Mouse (Mus musculus) MEL (cell line): ENCODE data around the gene BC003965. TPM values are rescaled to one million over a fixed set of nuclear protein-coding genes. Genes with fewer than 3 reads are reported as not detected.

ENCODE experiments used
- DNase-seq: peaks from one replicate; pipeline ENCODE4 v3.0.0; 2011; ENCODE audit warnings: low read depth, low spot score
- H3K27ac ChIP-seq: 2 replicates; pipeline ENCODE4 v1.5.1; 2012; ENCODE audit warnings: low read depth, mild to moderate bottlenecking, control low read depth, low read length, moderate library complexity; ENCODE audit not compliant: control insufficient read depth
- H3K27me3 ChIP-seq, 2 experiments: fragments of 150-350 bp in 1 of 2; sonication (generic) in 1 of 2; 2 replicates each; pipeline ENCODE4 v1.6.1; 2012; ENCODE audit warnings: low read length in 2 of 2, mild to moderate bottlenecking in 2 of 2, improper control_type of control experiment in 1 of 2, moderate library complexity in 1 of 2; ENCODE audit not compliant: insufficient read depth in 2 of 2, control insufficient read depth in 1 of 2
- H3K36me3 ChIP-seq, 2 experiments: 2 replicates each; pipeline ENCODE4 v1.6.1; 2012 to 2014; ENCODE audit warnings: low read length in 2 of 2, improper control_type of control experiment in 1 of 2, inconsistent platforms in 1 of 2, mild to moderate bottlenecking in 1 of 2; ENCODE audit not compliant: insufficient read depth in 2 of 2, control insufficient read depth in 1 of 2
- H3K4me1 ChIP-seq, 2 experiments: fragments of 150-350 bp in 1 of 2; sonication (generic) in 1 of 2; 2 replicates each; pipeline ENCODE4 v1.6.1; 2012; ENCODE audit warnings: low read length in 2 of 2, improper control_type of control experiment in 1 of 2, mild to moderate bottlenecking in 1 of 2; ENCODE audit not compliant: insufficient read depth in 2 of 2, control insufficient read depth in 1 of 2
- H3K4me3 ChIP-seq, 2 experiments: fragments of 150-350 bp in 1 of 2; sonication (generic) in 1 of 2; 2 replicates each; pipeline ENCODE4 v1.5.1; 2012; ENCODE audit warnings: low read depth in 2 of 2, low read length in 2 of 2, mild to moderate bottlenecking in 2 of 2, moderate library complexity in 2 of 2, control low read depth in 1 of 2, improper control_type of control experiment in 1 of 2; ENCODE audit not compliant: control insufficient read depth in 1 of 2, insufficient read depth in 1 of 2
- H3K79me2 ChIP-seq: 2 replicates; pipeline ENCODE4 v1.6.1; 2012; ENCODE audit warnings: mild to moderate bottlenecking, low read length, moderate library complexity; ENCODE audit not compliant: control insufficient read depth, poor library complexity, insufficient read depth
- H3K9ac ChIP-seq: 2 replicates; pipeline ENCODE4 v1.6.1; 2012; ENCODE audit warnings: low read depth, mild to moderate bottlenecking, control low read depth, low read length, moderate library complexity; ENCODE audit not compliant: control insufficient read depth, poor library complexity, severe bottlenecking
- H3K9me3 ChIP-seq: fragments of 150-350 bp; sonication (generic); replicated peaks from 2 replicates; pipeline ENCODE4 v1.6.1; 2012; ENCODE audit warnings: mild to moderate bottlenecking, low read length, improper control_type of control experiment, moderate library complexity; ENCODE audit not compliant: insufficient read depth
- BHLHE40 ChIP-seq: IDR thresholded peaks from 2 replicates; pipeline ENCODE4 v1.6.1; 2012; ENCODE audit warnings: low read depth, mild to moderate bottlenecking, inconsistent platforms, low read length, improper control_type of control experiment, borderline replicate concordance
- CHD1 ChIP-seq: IDR thresholded peaks from 2 replicates; pipeline ENCODE4 v1.6.1; 2012; ENCODE audit warnings: low read depth, mild to moderate bottlenecking, inconsistent platforms, low read length, improper control_type of control experiment
- CHD2 ChIP-seq: IDR thresholded peaks from 2 replicates; pipeline ENCODE4 v1.6.1; 2011; ENCODE audit warnings: low read length, improper control_type of control experiment
- CTCF ChIP-seq, 3 experiments: IDR thresholded peaks in 2 of 3; conservative IDR thresholded peaks in 1 of 3; 2 replicates each; pipeline ENCODE4 v1.5.1; 2011 to 2012; ENCODE audit warnings: low read length in 3 of 3, low read depth in 2 of 3, mild to moderate bottlenecking in 2 of 3, improper control_type of control experiment in 1 of 3, inconsistent platforms in 1 of 3, mixed read lengths in 1 of 3, moderate library complexity in 1 of 3; ENCODE audit not compliant: control insufficient read depth in 1 of 3, insufficient read depth in 1 of 3, poor library complexity in 1 of 3, severe bottlenecking in 1 of 3
- ELF1 ChIP-seq: IDR thresholded peaks from 2 replicates; pipeline ENCODE4 v1.6.1; 2014; ENCODE audit warnings: low read depth, mild to moderate bottlenecking, inconsistent platforms, low read length, improper control_type of control experiment, moderate library complexity
- EP300 ChIP-seq, 2 experiments: IDR thresholded peaks; 2 replicates each; pipeline ENCODE4 v1.6.1; 2011; ENCODE audit warnings: improper control_type of control experiment in 2 of 2, low read length in 2 of 2, low read depth in 1 of 2, mild to moderate bottlenecking in 1 of 2
- ETS1 ChIP-seq: IDR thresholded peaks from 2 replicates; pipeline ENCODE4 v1.6.1; 2012; ENCODE audit warnings: low read depth, mild to moderate bottlenecking, inconsistent platforms, low read length, improper control_type of control experiment, moderate library complexity
- GABPA ChIP-seq: IDR thresholded peaks from 2 replicates; pipeline ENCODE4 v1.6.1; 2012; ENCODE audit warnings: low read depth, mild to moderate bottlenecking, inconsistent platforms, low read length, improper control_type of control experiment, moderate library complexity
- GATA1 ChIP-seq: IDR thresholded peaks from 2 replicates; pipeline ENCODE4 v1.6.1; 2011; ENCODE audit warnings: low read depth, low read length, improper control_type of control experiment
- HCFC1 ChIP-seq: IDR thresholded peaks from 2 replicates; pipeline ENCODE4 v1.6.1; 2012; ENCODE audit warnings: low read depth, mild to moderate bottlenecking, inconsistent platforms, low read length, improper control_type of control experiment, moderate library complexity
- KAT2A ChIP-seq: conservative IDR thresholded peaks from 2 replicates; pipeline ENCODE4 v1.6.1; 2012; ENCODE audit warnings: low read depth, low read length, improper control_type of control experiment, inconsistent platforms
- MAFK ChIP-seq: IDR thresholded peaks from 2 replicates; pipeline ENCODE4 v1.6.1; 2011; ENCODE audit warnings: low read depth, mild to moderate bottlenecking, low read length, improper control_type of control experiment, borderline replicate concordance
- MAX ChIP-seq: IDR thresholded peaks from 2 replicates; pipeline ENCODE4 v1.6.1; 2011; ENCODE audit warnings: low read length, improper control_type of control experiment
- MEF2A ChIP-seq: IDR thresholded peaks from 2 replicates; pipeline ENCODE4 v1.6.1; 2014; ENCODE audit warnings: low read depth, mild to moderate bottlenecking, inconsistent platforms, low read length, improper control_type of control experiment; ENCODE audit not compliant: poor library complexity, insufficient replicate concordance, severe bottlenecking; ENCODE audit errors: extremely low read depth
- MYB ChIP-seq: IDR thresholded peaks from 2 replicates; pipeline ENCODE4 v1.6.1; 2011; ENCODE audit warnings: mild to moderate bottlenecking, low read depth, low read length, improper control_type of control experiment
- MYC ChIP-seq: IDR thresholded peaks from 2 replicates; pipeline ENCODE4 v1.6.1; 2011; ENCODE audit warnings: low read depth, mild to moderate bottlenecking, low read length, improper control_type of control experiment, moderate library complexity
- NRF1 ChIP-seq: IDR thresholded peaks from 2 replicates; pipeline ENCODE4 v1.6.1; 2014; ENCODE audit warnings: low read depth, mild to moderate bottlenecking, inconsistent platforms, low read length, improper control_type of control experiment, moderate library complexity; ENCODE audit not compliant: poor library complexity, insufficient read depth, severe bottlenecking
- POLR2AphosphoS2 ChIP-seq: IDR thresholded peaks from 2 replicates; pipeline ENCODE4 v1.6.1; 2011; ENCODE audit warnings: low read length, improper control_type of control experiment
- POLR2AphosphoS5 ChIP-seq: IDR thresholded peaks from 2 replicates; pipeline ENCODE4 v1.6.1; 2012; ENCODE audit warnings: low read depth, borderline replicate concordance, mild to moderate bottlenecking, inconsistent platforms, low read length, moderate library complexity, mixed read lengths
- RAD21 ChIP-seq: IDR thresholded peaks from 2 replicates; pipeline ENCODE4 v1.6.1; 2011; ENCODE audit warnings: mild to moderate bottlenecking, low read depth, low read length, improper control_type of control experiment
- SIN3A ChIP-seq: IDR thresholded peaks from 2 replicates; pipeline ENCODE4 v1.6.1; 2012; ENCODE audit warnings: low read length, improper control_type of control experiment, inconsistent platforms
- SMC3 ChIP-seq: IDR thresholded peaks from 2 replicates; pipeline ENCODE4 v1.6.1; 2011; ENCODE audit warnings: low read depth, low read length, improper control_type of control experiment
- TBP ChIP-seq: IDR thresholded peaks from 2 replicates; pipeline ENCODE4 v1.8.0; 2011; ENCODE audit warnings: low read depth, low read length, improper control_type of control experiment
- UBTF ChIP-seq: IDR thresholded peaks from 2 replicates; pipeline ENCODE4 v1.6.1; 2012; ENCODE audit warnings: low read depth, mild to moderate bottlenecking, inconsistent platforms, low read length, improper control_type of control experiment, moderate library complexity, borderline replicate concordance; ENCODE audit not compliant: insufficient read depth
- USF1 ChIP-seq: IDR thresholded peaks from 2 replicates; pipeline ENCODE4 v1.6.1; 2014; ENCODE audit warnings: low read depth, mild to moderate bottlenecking, inconsistent platforms, low read length, improper control_type of control experiment, moderate library complexity
- ZNF384 ChIP-seq: IDR thresholded peaks from 2 replicates; pipeline ENCODE4 v1.6.1; 2012; ENCODE audit warnings: low read depth, mild to moderate bottlenecking, inconsistent platforms, low read length, improper control_type of control experiment
- polyA plus RNA-seq, 2 experiments: library from polyadenylated mRNA; stranded (reverse) in 1 of 2; unstranded in 1 of 2; fragments of >175 nt in 1 of 2; fragments of >200 nt in 1 of 2; gene quantifications; 2 replicates each; pipeline versions ENCODE4 v1.2.1 to v1.2.4; 2012; ENCODE audit warnings: low replicate concordance in 2 of 2, low read depth in 1 of 2; ENCODE audit not compliant: insufficient read length in 2 of 2, insufficient read depth in 1 of 2, missing spikeins in 1 of 2
- total RNA-seq: library from RNA; depleted of rRNA; stranded (reverse); fragments of 300-350 nt; gene quantifications from 2 replicates; pipeline ENCODE4 v1.2.3, GENCODE M21; 2012

BC003965 gene
- total and polyA plus RNA-seq, 3 experiments, result 22.0 to 29.2 TPM; not detected in 1

DNA sequence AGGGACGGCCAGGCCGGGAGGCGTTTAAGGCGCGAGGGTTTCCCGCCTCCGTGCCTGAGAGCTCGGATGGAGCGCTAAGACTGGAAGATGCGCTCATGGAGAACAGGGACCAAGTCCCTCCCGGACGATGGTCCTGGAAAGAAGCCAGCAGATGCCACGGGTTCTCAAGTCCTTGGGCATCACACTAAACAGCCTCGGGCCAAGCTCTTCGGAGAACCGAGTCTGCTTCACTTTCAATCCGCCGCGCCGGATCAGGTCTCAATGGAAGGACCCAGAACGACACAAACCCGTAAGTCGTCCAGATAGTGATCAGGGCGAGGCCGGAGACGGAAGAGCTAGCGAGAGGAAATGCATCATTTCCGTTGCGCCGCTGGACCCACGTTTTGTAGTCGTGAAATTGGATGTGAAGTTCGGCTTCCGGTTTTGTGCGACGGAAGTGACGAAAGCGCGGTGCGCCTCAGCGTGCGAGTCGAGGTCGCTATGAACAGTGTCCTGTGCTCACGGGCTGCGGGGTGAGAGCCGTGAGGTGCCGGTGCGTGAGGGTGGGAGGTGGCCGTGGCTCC lies at the start of gene BC003965 (continued):
- TF ChIP-seq MYC (peak; percentile 100), ELF1 (peak; percentile 95), POLR2AphosphoS5 (no peak)

GRCm38 (mm10) chr17:25135622-25136021 lies 48.7 kb upstream of the BC003965 start:
- no peaks in the 10 kb centered on the region for H3K27me3 ChIP-seq
- no peak overlapping the region for H3K27ac ChIP-seq
- peaks cover 24% of the 10 kb centered on the region for H3K79me2 ChIP-seq
- peaks cover 0 to 13% of the 10 kb centered on the region in 2 experiments; a peak in 2 of 4 replicates for H3K4me1 ChIP-seq
- H3K9me3 ChIP-seq, result no peaks in the 10 kb centered on the region
- DNase-seq, result no peak
- peaks cover 0 to 9% of the 10 kb centered on the region in 2 experiments; a peak in 2 of 4 replicates for H3K36me3 ChIP-seq
- H3K9ac ChIP-seq, result no peak overlapping the region
- H3K4me3 ChIP-seq, result no peak overlapping the region
- TF ChIP-seq MAX, result no peak
- no peak for TF ChIP-seq MEF2A
- TF ChIP-seq ZNF384, result no peak
- no peak for TF ChIP-seq TBP
- no peak for TF ChIP-seq USF1
- no peak for TF ChIP-seq GATA1
- no peak for TF ChIP-seq CTCF (IDR thresholded peaks at IDR 0.05 in 2 of 3, conservative IDR thresholded peaks at IDR 0.05 in 1 of 3; ENCODE audit: control insufficient read depth in 1 of 3, insufficient read depth in 1 of 3, low read depth in 2 of 3, low read length in 3 of 3, poor library complexity in 1 of 3, severe bottlenecking in 1 of 3)
- no peak for TF ChIP-seq GABPA
- no peak for TF ChIP-seq MYB
- TF ChIP-seq CHD2, result no peak
- no peak for TF ChIP-seq HCFC1

DNA sequence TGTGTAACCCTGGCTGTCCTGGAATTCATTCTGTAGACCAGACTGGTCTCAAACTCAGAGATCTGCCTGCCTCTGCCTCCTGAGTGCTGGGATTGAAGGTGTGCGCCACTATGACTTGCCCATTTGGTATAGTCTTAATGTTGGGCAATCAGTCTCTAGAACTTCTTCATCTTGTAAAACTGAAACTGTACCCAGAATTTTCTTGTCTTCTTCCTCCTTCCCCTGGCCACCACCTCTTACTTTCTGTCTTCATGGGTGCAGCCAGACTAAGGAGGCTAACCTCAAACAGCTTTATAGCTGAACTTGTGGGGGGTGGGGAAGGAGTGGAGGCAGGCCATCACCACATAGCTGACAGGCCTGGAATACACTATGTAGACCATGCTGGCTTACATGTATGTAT lies 45.6 kb upstream of the BC003965 start:
- H3K4me1 ChIP-seq, result peaks cover 0 to 10% of the 10 kb centered on the region in 2 experiments; a peak in 2 of 4 replicates
- H3K9me3 ChIP-seq, result no peaks in the 10 kb centered on the region
- peaks cover 0 to 6% of the 10 kb centered on the region in 2 experiments; a peak in 2 of 4 replicates for H3K36me3 ChIP-seq
- H3K4me3 ChIP-seq, result no peak overlapping the region
- no peak for DNase-seq
- H3K9ac ChIP-seq, result no peak overlapping the region
- no peaks in the 10 kb centered on the region for H3K27me3 ChIP-seq
- TF ChIP-seq MAFK (no peak), CHD1 (no peak), BHLHE40 (no peak), GABPA (no peak), ELF1 (no peak), USF1 (no peak), UBTF (no peak), ETS1 (no peak), TBP (no peak), KAT2A (no peak), POLR2AphosphoS5 (no peak), RAD21 (no peak), MAX (no peak), NRF1 (no peak), SMC3 (no peak), EP300 (IDR thresholded peaks at IDR 0.05; ENCODE audit: low read depth in 1 of 2, low read length in 2 of 2) (no peak), GATA1 (no peak), SIN3A (no peak), POLR2AphosphoS2 (no peak)
- peaks cover 18% of the 10 kb centered on the region for H3K79me2 ChIP-seq
- no peak overlapping the region for H3K27ac ChIP-seq
